Mouse (Mus musculus): ENCODE results near the gene Irf2.

GRCm38 (mm10) chr8:46760701-46761100, 21.2 kb downstream of the Irf2 start:
- TF ChIP-seq CTCF (IDR thresholded peaks at IDR 0.05; ENCODE audit: borderline replicate concordance, extremely low read depth, insufficient read depth, insufficient read length) (no peak), POLR2A (IDR thresholded peaks at IDR 0.05; ENCODE audit: borderline replicate concordance, extremely low read depth, insufficient read depth, insufficient read length, poor library complexity, severe bottlenecking) (no peak)

Measured in brain, embryonic 14.5 days (tissue).